Mouse (Mus musculus) hindbrain, embryonic 14.5 days (tissue): ENCODE data around the gene Gm21970. TPM values are rescaled to one million over a fixed set of nuclear protein-coding genes. Genes with fewer than 3 reads are reported as not detected.

Source experiments
- polyA plus RNA-seq: library from polyadenylated mRNA; unstranded; fragments of >200 nt; fragmentation: Nextera tagmentation; extraction: Ambion mirVana; gene quantifications from 2 replicates; pipeline ENCODE4 v1.2.1, GENCODE M21; 2014

Gene Gm21970
- polyA plus RNA-seq, 1 experiment from 2014 or later = not detected

Other genes with a start within 250 kb of the Gm21970 start
- 10.9 and 14.1 TPM in 2 replicates for gene Olig2, start 166.3 kb upstream of the Gm21970 start, polyA plus RNA-seq
- gene Olig1, start 121.9 kb upstream of the Gm21970 start, polyA plus RNA-seq = 93.4 and 118 TPM in 2 replicates
- 38.2 and 40.4 TPM in 2 replicates for gene Ifnar2, start 18.9 kb upstream of the Gm21970 start, polyA plus RNA-seq
- 13.0 and 13.4 TPM in 2 replicates for gene Il10rb, start 14.4 kb downstream of the Gm21970 start, polyA plus RNA-seq
- 47.1 and 48.8 TPM in 2 replicates for gene Ifnar1, start 93.5 kb downstream of the Gm21970 start, polyA plus RNA-seq
- gene Ifngr2, start 155.4 kb downstream of the Gm21970 start, polyA plus RNA-seq = 106 and 114 TPM in 2 replicates
- 106 and 127 TPM in 2 replicates for gene Tmem50b, start 206.1 kb downstream of the Gm21970 start, polyA plus RNA-seq
- 5.2 and 6.0 TPM in 2 replicates for gene Dnajc28, start 227.3 kb downstream of the Gm21970 start, polyA plus RNA-seq